Mouse (Mus musculus) heart, adult 2 months (tissue): ENCODE results near the gene Bet1l.

ENCODE experiments used
- CTCF ChIP-seq: fragments of 200-600 bp; IDR thresholded peaks from 2 replicates; pipeline ENCODE4 v1.8.1; 2022; ENCODE audit warnings: antibody characterized with exemption, mild to moderate bottlenecking, moderate library complexity
- POLR2A ChIP-seq: fragments of 200-500 bp; IDR thresholded peaks from 2 replicates; pipeline ENCODE4 v1.6.1; 2011; ENCODE audit warnings: mild to moderate bottlenecking, low read depth, low read length, control low read depth; ENCODE audit not compliant: insufficient read depth

DNA sequence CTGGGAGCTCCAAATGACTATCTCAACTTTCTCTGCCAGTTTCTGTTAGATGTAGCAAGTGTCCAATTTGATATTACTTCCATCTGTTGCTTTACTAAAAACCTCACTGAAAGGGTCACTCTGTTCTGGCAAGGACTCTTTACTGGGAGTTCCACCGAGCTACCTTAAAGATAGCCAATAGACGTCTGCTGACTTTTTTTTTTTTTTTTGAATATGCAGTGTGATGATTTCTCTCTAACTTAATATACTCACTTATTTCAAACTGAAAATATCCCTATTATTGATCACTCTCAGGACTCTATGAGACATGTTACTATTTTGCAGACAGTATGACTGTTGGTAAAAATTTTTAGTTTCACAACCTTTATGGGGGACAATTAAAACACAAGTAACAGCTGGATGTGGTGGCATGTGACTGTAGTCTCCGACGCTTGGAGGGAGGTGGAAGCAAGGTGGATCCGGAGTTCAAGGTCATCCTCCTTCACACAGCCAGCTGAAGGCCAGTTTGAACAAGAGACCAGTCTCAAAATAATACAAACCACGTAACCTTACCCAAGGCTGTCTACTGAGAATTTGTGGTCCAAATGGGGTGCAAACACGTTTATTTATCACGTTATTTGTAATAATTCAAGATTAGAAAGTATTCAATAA lies 23.6 kb upstream of the Bet1l start:
- TF ChIP-seq POLR2A (no peak), CTCF (no peak)
